Mouse (Mus musculus) testis, adult 2 months (tissue): ENCODE results near the gene Rps6ka5. TPM values are rescaled to one million over a fixed set of nuclear protein-coding genes. Genes with fewer than 3 reads are reported as not detected.

Experiments used
- H3K27ac ChIP-seq: fragments of 200-500 bp; 2 replicates; pipeline ENCODE4 v1.5.1; 2012; ENCODE audit warnings: low read depth, low read length; ENCODE audit not compliant: control insufficient read depth, insufficient read depth
- H3K27me3 ChIP-seq: fragments of 200-500 bp; 2 replicates; pipeline ENCODE4 v1.6.1; 2012; ENCODE audit warnings: mild to moderate bottlenecking, low read length, moderate library complexity; ENCODE audit not compliant: control insufficient read depth, insufficient read depth
- H3K36me3 ChIP-seq: fragments of 200-500 bp; 2 replicates; pipeline ENCODE4 v1.6.1; 2012; ENCODE audit warnings: mild to moderate bottlenecking, low read length; ENCODE audit not compliant: control insufficient read depth, insufficient read depth
- H3K4me1 ChIP-seq: fragments of 200-500 bp; 2 replicates; pipeline ENCODE4 v1.6.1; 2012; ENCODE audit warnings: low read length; ENCODE audit not compliant: control insufficient read depth, insufficient read depth
- H3K4me3 ChIP-seq: fragments of 200-500 bp; 2 replicates; pipeline ENCODE4 v1.5.1; 2012; ENCODE audit warnings: low read depth, mild to moderate bottlenecking, low read length, moderate library complexity, mixed read lengths; ENCODE audit not compliant: control insufficient read depth
- CTCF ChIP-seq: fragments of 200-500 bp; IDR thresholded peaks from 2 replicates; pipeline ENCODE4 v1.5.1; 2012; ENCODE audit warnings: low read depth, mild to moderate bottlenecking, inconsistent platforms, low read length, moderate library complexity; ENCODE audit not compliant: control insufficient read depth, insufficient read depth, insufficient replicate concordance
- POLR2A ChIP-seq: fragments of 200-500 bp; IDR thresholded peaks from 2 replicates; pipeline ENCODE4 v1.6.1; 2012; ENCODE audit warnings: low read depth, mild to moderate bottlenecking, inconsistent platforms, low read length, moderate library complexity; ENCODE audit not compliant: control insufficient read depth
- polyA plus RNA-seq: library from polyadenylated mRNA; depleted of rRNA; stranded (reverse); fragments of >200 nt; gene quantifications from 2 replicates; pipeline ENCODE4 v1.2.3, GENCODE M21; 2012

Rps6ka5 gene
- polyA plus RNA-seq, 1 experiment = 4.1 TPM

GRCm38 (mm10) chr12:100520077-100520793, 206.5 kb downstream of the Rps6ka5 start:
- Histone ChIP-seq H3K4me3 (peak overlapping the region; percentile 89), H3K4me1 (peaks cover 14% of the 10 kb centered on the region), H3K36me3 (no peaks in the 10 kb centered on the region), H3K27ac (peak overlapping the region; percentile 71), H3K27me3 (no peaks in the 10 kb centered on the region)
- TF ChIP-seq CTCF (no peak), POLR2A (peak; percentile 27; the same call in 1 of the 2 replicates)

DNA sequence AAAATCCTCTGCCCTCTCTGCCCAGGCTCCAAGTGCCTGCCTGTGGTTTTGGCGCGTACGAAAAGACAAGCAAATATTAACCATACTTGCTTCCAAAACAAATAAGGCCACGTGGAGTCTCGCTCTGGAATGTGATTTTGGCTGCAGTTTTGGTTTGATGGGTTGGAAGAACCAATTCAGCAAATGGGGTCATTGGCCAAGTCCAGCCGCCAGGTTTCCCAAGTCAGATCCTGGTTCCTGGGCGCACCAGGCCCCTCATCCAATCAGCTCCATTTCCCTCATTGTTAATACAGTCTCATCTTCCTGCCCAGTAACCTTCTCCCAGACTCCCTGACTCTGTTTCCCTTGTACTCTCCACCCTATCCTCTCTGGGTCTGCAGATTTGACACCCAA, 207.1 kb downstream of the Rps6ka5 start:
- no peaks in the 10 kb centered on the region for H3K27me3 ChIP-seq
- peaks cover 14% of the 10 kb centered on the region for H3K4me1 ChIP-seq
- H3K4me3 ChIP-seq = peak overlapping the region; percentile 89
- no peak for TF ChIP-seq POLR2A
- TF ChIP-seq CTCF = no peak
- peak overlapping the region; percentile 71; the same call in 1 of the 2 replicates for H3K27ac ChIP-seq
- no peaks in the 10 kb centered on the region for H3K36me3 ChIP-seq

DNA sequence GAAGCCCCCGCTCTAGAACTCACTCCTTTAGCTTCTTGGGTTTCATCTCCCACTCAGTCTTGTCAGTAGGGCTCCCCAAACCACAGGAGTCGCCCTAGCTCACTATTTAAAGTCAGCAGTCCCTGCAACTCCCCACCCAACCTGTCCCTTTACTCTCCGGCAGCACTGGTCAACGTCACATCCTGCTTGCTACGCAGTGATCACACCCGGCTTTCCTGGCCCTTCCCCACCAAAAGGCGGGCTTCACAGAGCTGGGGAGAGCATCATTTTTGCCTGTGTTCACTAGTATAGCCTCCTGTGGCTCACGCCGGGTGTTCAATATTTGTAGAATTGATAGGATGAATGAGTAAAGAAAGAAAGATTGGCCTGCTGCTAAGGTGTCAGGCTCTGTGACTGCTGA, 209.4 kb downstream of the Rps6ka5 start:
- Histone ChIP-seq H3K36me3 (no peaks in the 10 kb centered on the region), H3K27ac (no peak overlapping the region), H3K4me1 (peaks cover 24% of the 10 kb centered on the region), H3K27me3 (no peaks in the 10 kb centered on the region), H3K4me3 (no peak overlapping the region)
- TF ChIP-seq CTCF (no peak), POLR2A (no peak)

DNA sequence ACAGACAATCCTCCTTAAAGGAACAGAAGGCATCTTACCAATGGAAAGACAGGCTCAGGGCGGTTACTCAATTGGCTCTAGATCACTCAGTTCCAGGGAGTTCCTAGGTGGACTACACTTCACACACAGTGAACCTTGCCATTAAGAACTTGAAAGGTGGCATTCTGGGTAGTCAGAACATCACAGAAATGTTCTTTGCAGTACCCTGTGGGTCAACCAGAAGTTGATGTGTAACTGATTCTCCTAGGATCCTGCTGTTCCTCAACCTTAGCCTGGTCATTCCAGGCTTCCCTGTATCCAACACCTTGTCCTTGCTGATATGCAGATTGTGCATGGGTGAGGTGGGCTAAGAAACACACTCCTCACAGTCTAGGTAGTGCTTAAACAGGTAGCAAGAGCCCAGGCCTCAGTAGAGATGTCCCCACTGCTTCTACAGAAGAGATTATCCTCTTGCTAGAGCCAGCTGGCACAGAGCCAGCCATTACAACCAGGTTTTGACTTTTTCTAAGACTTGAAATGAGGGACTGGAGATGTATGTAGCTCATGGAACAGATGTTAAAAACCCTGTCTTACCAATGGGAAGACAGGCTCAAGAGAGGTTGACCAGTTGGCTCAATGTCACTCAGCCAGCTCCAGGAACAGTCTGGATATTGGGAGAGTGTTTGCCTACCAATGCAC, 210.5 kb downstream of the Rps6ka5 start:
- Histone ChIP-seq H3K36me3 (no peaks in the 10 kb centered on the region), H3K4me3 (no peak overlapping the region), H3K4me1 (peaks cover 24% of the 10 kb centered on the region), H3K27ac (no peak overlapping the region), H3K27me3 (no peaks in the 10 kb centered on the region)
- TF ChIP-seq POLR2A (no peak), CTCF (no peak)

DNA sequence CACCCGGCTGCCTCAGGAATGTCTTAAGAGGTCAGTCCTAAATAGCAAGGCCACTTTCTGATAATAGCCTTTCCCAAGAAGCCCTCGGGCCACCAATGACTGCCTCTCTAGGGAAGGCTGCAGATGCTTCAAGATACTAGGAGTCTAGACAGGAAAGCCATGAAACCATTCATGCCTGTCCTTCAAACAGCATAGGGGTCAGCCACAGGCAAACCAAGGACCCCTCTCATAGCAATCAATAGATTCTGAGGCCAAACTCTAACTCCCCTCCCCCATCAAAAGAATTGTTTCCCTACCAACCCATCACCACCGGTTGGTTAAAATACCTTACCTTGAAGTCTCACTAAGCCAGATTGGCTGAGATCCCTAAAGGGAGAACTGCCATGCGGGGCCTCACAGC, 211.3 kb downstream of the Rps6ka5 start:
- no peak for TF ChIP-seq CTCF
- no peak for TF ChIP-seq POLR2A
- Histone ChIP-seq H3K36me3 (no peaks in the 10 kb centered on the region), H3K4me3 (no peak overlapping the region), H3K27ac (no peak overlapping the region; the same call in 1 of the 2 replicates), H3K27me3 (no peaks in the 10 kb centered on the region), H3K4me1 (peaks cover 20% of the 10 kb centered on the region)

- H3K36me3 ChIP-seq = no peaks in the 10 kb centered on the region
- H3K27ac ChIP-seq = no peak overlapping the region
- no peak for TF ChIP-seq POLR2A
- TF ChIP-seq CTCF = no peak
- H3K4me1 ChIP-seq = peaks cover 14% of the 10 kb centered on the region
- no peaks in the 10 kb centered on the region for H3K27me3 ChIP-seq
- H3K4me3 ChIP-seq = no peak overlapping the region
These were observed 212.2 kb downstream of the Rps6ka5 start for GRCm38 (mm10) chr12:100514611-100515010.

- Histone ChIP-seq H3K27me3 (no peaks in the 10 kb centered on the region), H3K4me1 (peaks cover 12% of the 10 kb centered on the region), H3K27ac (no peak overlapping the region), H3K4me3 (no peak overlapping the region), H3K36me3 (no peaks in the 10 kb centered on the region)
- TF ChIP-seq CTCF = no peak
- TF ChIP-seq POLR2A = no peak
These were observed 213.7 kb downstream of the Rps6ka5 start for GRCm38 (mm10) chr12:100513131-100513530.
